Mouse (Mus musculus): ENCODE results near the gene Cadps2. TPM values are rescaled to one million over a fixed set of nuclear protein-coding genes. Genes with fewer than 3 reads are reported as not detected.
A peak's percentile ranks its signal among the peaks of the same experiment; 100 is the strongest.

The Cadps2 gene
- polyA plus RNA-seq, 1 experiment from 2014 or later = 6.6 TPM

DNA sequence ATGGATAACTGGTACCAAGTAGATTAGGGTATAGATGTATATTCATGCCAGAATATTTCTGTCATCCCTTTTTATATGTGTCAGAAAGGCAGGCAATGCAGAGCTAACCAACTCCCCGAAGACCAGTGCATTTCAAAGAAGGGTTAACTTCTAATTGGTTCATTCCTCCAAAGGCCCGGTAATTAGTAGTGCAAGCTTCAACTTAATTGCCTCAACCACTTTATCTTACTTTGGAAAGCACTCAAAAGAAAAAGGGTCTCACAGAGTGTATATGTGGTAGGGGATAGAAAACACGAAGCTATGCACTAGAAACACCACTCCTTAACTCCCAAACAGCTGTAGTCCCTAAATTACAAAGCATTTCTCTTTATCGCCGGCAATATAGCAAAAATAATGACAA lies 90.4 kb downstream of the Cadps2 start:
- H3K4me2 ChIP-seq = no peak overlapping the region
- H3K4me3 ChIP-seq (replicated peaks) = no peak overlapping the region
- no peaks in the 10 kb centered on the region for H3K4me1 ChIP-seq
- no peak for ATAC-seq (replicated peaks; ENCODE audit: low FRiP score)
- H3K27ac ChIP-seq = no peak overlapping the region
- 79% methylated on average over 5 of the region's 5 CpGs for WGBS
- H3K36me3 ChIP-seq = no peaks in the 10 kb centered on the region
- no peak overlapping the region for H3K9ac ChIP-seq
- H3K27me3 ChIP-seq = no peaks in the 10 kb centered on the region
- no peaks in the 10 kb centered on the region for H3K9me3 ChIP-seq (replicated peaks)

GRCm38 (mm10) chr6:23740010-23740409 lies 99.2 kb downstream of the Cadps2 start:
- H3K27me3 ChIP-seq = no peaks in the 10 kb centered on the region
- H3K4me3 ChIP-seq (replicated peaks) = no peak overlapping the region
- WGBS = 84% methylated on average over 5 of the region's 5 CpGs

DNA sequence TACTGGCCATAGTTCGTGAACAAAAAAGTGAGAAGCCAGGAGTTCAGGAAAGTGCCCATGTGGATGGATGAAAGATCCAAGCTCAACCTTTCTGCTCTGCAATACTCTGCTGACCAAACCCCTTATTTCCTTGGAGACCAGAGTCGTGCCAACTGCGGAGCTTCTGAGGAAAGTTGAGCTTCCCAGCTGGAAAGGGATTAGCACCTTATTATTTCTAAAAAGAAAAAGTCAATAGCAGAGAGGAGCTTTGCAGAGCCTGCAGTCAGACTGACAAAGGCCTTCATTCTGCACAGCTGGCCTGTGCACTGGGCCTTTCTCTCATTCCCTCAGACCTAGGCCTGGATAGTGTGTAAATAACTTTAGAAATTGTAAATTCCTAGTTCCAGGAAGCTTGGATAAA lies 106.5 kb downstream of the Cadps2 start:
- ATAC-seq (replicated peaks; ENCODE audit: low FRiP score) = no peak
- Histone ChIP-seq H3K27me3 (no peaks in the 10 kb centered on the region), H3K9me3 (replicated peaks) (no peaks in the 10 kb centered on the region), H3K4me1 (no peaks in the 10 kb centered on the region), H3K4me3 (replicated peaks) (no peak overlapping the region), H3K27ac (no peak overlapping the region), H3K4me2 (no peak overlapping the region), H3K9ac (no peak overlapping the region), H3K36me3 (no peaks in the 10 kb centered on the region)
- WGBS = 52% methylated on average over 3 of the region's 3 CpGs

More at GRCm38 (mm10) chr6:23740010-23740409, 99.2 kb downstream of the Cadps2 start:
- no peaks in the 10 kb centered on the region for H3K36me3 ChIP-seq
- H3K9me3 ChIP-seq (replicated peaks) = no peaks in the 10 kb centered on the region
- H3K4me1 ChIP-seq = no peaks in the 10 kb centered on the region
- H3K27ac ChIP-seq = no peak overlapping the region
- no peak for ATAC-seq (replicated peaks; ENCODE audit: low FRiP score)
- H3K4me2 ChIP-seq = no peak overlapping the region
- H3K9ac ChIP-seq = no peak overlapping the region

- WGBS = 70% methylated on average over 3 of the region's 3 CpGs
- H3K36me3 ChIP-seq = no peaks in the 10 kb centered on the region
- no peak overlapping the region for H3K27ac ChIP-seq
- H3K4me1 ChIP-seq = no peaks in the 10 kb centered on the region
- no peaks in the 10 kb centered on the region for H3K27me3 ChIP-seq
- no peak overlapping the region for H3K4me3 ChIP-seq (replicated peaks)
- no peak overlapping the region for H3K4me2 ChIP-seq
- no peaks in the 10 kb centered on the region for H3K9me3 ChIP-seq (replicated peaks)
- peak; percentile 83 for ATAC-seq (replicated peaks; ENCODE audit: low FRiP score)
- H3K9ac ChIP-seq = no peak overlapping the region
These were observed 110.6 kb downstream of the Cadps2 start for GRCm38 (mm10) chr6:23728620-23729019.

DNA sequence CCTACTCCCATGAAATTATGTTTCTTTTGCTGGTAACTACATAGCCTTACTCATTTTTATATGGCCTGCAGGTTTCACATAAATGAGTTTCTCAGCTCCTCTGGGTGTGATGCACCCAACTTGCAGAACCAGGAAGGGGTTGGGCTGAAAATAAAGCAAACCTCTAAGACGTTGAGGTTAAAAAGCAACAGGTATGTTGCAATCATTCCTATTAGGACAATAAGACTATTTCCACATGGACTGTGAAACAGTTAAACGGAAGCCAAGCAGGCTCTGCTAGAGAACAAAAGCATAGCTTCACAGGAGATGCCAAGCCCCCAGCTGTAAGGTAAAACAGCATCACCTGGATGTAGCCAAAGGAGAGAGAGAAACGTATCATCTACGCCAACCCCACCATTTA lies 115.5 kb downstream of the Cadps2 start:
- H3K9me3 ChIP-seq (replicated peaks) = no peaks in the 10 kb centered on the region
- no peak overlapping the region for H3K4me3 ChIP-seq (replicated peaks)
- no peak overlapping the region for H3K27ac ChIP-seq
- no peaks in the 10 kb centered on the region for H3K4me1 ChIP-seq
- H3K9ac ChIP-seq = no peak overlapping the region
- WGBS = 87% methylated on average over 4 of the region's 4 CpGs
- H3K27me3 ChIP-seq = no peaks in the 10 kb centered on the region
- H3K36me3 ChIP-seq = no peaks in the 10 kb centered on the region
- no peak overlapping the region for H3K4me2 ChIP-seq
- no peak for ATAC-seq (replicated peaks; ENCODE audit: low FRiP score)

GRCm38 (mm10) chr6:23720401-23720800 lies 118.8 kb downstream of the Cadps2 start:
- Histone ChIP-seq H3K9ac (no peak overlapping the region), H3K36me3 (no peaks in the 10 kb centered on the region), H3K27ac (no peak overlapping the region), H3K9me3 (replicated peaks) (no peaks in the 10 kb centered on the region), H3K4me2 (no peak overlapping the region), H3K4me3 (replicated peaks) (no peak overlapping the region), H3K27me3 (no peaks in the 10 kb centered on the region), H3K4me1 (no peaks in the 10 kb centered on the region)
- ATAC-seq (replicated peaks; ENCODE audit: low FRiP score) = no peak
- 88% methylated on average over 2 of the region's 2 CpGs for WGBS

- no peak overlapping the region for H3K4me2 ChIP-seq
- H3K27me3 ChIP-seq = no peaks in the 10 kb centered on the region
- no peak overlapping the region for H3K27ac ChIP-seq
- no peaks in the 10 kb centered on the region for H3K36me3 ChIP-seq
- H3K9me3 ChIP-seq (replicated peaks) = no peaks in the 10 kb centered on the region
- ATAC-seq (replicated peaks; ENCODE audit: low FRiP score) = no peak
- no peaks in the 10 kb centered on the region for H3K4me1 ChIP-seq
- WGBS = 75% methylated on average over 3 of the region's 3 CpGs
- no peak overlapping the region for H3K9ac ChIP-seq
- no peak overlapping the region for H3K4me3 ChIP-seq (replicated peaks)
These were observed 131.7 kb downstream of the Cadps2 start for GRCm38 (mm10) chr6:23707506-23707905.

GRCm38 (mm10) chr6:23700879-23701278 lies 138.3 kb downstream of the Cadps2 start:
- whole genome bisulfite sequencing = 76% methylated on average over 3 of the region's 3 CpGs

GRCm38 (mm10) chr6:23678172-23678571 lies 161.0 kb downstream of the Cadps2 start:
- H3K4me3 ChIP-seq (replicated peaks) = no peak overlapping the region
- no peak overlapping the region for H3K27ac ChIP-seq
- WGBS = 84% methylated on average over 1 of the region's 1 CpGs
- H3K27me3 ChIP-seq = no peaks in the 10 kb centered on the region
- H3K4me2 ChIP-seq = no peak overlapping the region
- ATAC-seq (replicated peaks; ENCODE audit: low FRiP score) = no peak
- no peaks in the 10 kb centered on the region for H3K36me3 ChIP-seq
- no peaks in the 10 kb centered on the region for H3K4me1 ChIP-seq
- no peaks in the 10 kb centered on the region for H3K9me3 ChIP-seq (replicated peaks)
- H3K9ac ChIP-seq = no peak overlapping the region

More at GRCm38 (mm10) chr6:23700879-23701278, 138.3 kb downstream of the Cadps2 start:
- H3K27me3 ChIP-seq = no peaks in the 10 kb centered on the region
- no peaks in the 10 kb centered on the region for H3K4me1 ChIP-seq
- no peak overlapping the region for H3K4me2 ChIP-seq
- H3K27ac ChIP-seq = no peak overlapping the region
- no peak for ATAC-seq (replicated peaks; ENCODE audit: low FRiP score)
- no peaks in the 10 kb centered on the region for H3K9me3 ChIP-seq (replicated peaks)
- no peak overlapping the region for H3K9ac ChIP-seq
- no peaks in the 10 kb centered on the region for H3K36me3 ChIP-seq
- no peak overlapping the region for H3K4me3 ChIP-seq (replicated peaks)

DNA sequence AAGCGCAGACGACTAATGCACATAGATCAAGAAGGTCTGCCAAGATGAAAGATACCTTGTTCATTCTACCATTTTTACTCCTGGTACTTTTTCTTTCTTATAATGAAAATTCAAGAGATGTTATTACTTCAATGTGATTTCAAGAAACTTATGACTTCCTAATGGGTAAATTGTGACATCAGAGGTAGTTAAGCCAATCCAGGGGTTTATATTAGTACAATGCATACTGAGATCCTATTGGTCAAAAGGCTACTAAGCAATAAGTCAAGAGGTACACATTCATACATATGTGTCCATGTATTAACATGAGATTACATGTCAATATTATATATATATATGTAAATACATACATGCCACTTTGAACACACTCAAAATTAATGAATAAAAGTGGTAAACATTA lies 184.2 kb downstream of the Cadps2 start, which contains the start of gene Rnf148:
Rnf148 (minus strand) TSS at position 101 of the 400 bp plus-strand sequence.
- Histone ChIP-seq H3K4me2 (no peak within 1 kb of the TSS), H3K27me3 (no peaks in the 10 kb centered on the region), H3K4me1 (no peaks in the 10 kb centered on the region), H3K4me3 (replicated peaks) (no peak within 1 kb of the TSS), H3K27ac (no peak within 1 kb of the TSS), H3K9ac (no peak within 1 kb of the TSS), H3K36me3 (no peaks in the 10 kb centered on the region), H3K9me3 (replicated peaks) (no peaks in the 10 kb centered on the region)
- WGBS = 89% methylated on average over 2 of the region's 2 CpGs
- no peak for ATAC-seq (replicated peaks; ENCODE audit: low FRiP score)

DNA sequence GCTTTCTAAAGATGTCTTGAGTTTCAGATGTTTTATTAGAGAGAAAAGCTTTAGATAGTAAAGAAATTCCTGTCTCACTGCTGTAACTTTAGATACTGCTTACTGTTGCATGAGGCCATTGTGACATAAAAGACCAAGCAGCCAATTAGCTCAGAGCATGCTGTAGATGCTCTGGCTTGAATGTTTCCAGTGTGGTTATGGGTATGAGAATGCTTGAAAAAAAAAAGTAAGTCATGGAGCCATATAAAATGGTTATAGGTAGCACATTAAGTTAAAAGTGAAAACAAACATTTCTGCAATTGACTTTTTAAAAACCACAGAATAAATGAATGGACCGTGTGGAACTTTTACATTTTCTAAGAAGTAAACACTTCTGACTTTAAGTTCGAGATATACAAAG lies 189.0 kb downstream of the Cadps2 start, which contains the start of gene Rnf133:
Rnf133 (minus strand) TSS at position 101 of the 400 bp plus-strand sequence.
- no peak within 1 kb of the TSS for H3K4me2 ChIP-seq
- ATAC-seq (replicated peaks; ENCODE audit: low FRiP score) = no peak
- no peak within 1 kb of the TSS for H3K4me3 ChIP-seq (replicated peaks)
- H3K9me3 ChIP-seq (replicated peaks) = no peaks in the 10 kb centered on the region
- WGBS = 80% methylated on average over 2 of the region's 2 CpGs
- H3K36me3 ChIP-seq = no peaks in the 10 kb centered on the region
- no peaks in the 10 kb centered on the region for H3K4me1 ChIP-seq
- no peak within 1 kb of the TSS for H3K27ac ChIP-seq
- H3K27me3 ChIP-seq = no peaks in the 10 kb centered on the region
- no peak within 1 kb of the TSS for H3K9ac ChIP-seq

- H3K27me3 ChIP-seq = no peaks in the 10 kb centered on the region
- H3K36me3 ChIP-seq = no peaks in the 10 kb centered on the region
- no peak overlapping the region for H3K9ac ChIP-seq
- H3K4me2 ChIP-seq = no peak overlapping the region
- no peaks in the 10 kb centered on the region for H3K4me1 ChIP-seq
- H3K27ac ChIP-seq = no peak overlapping the region
- 73% methylated on average over 8 of the region's 8 CpGs for WGBS
- no peak for ATAC-seq (replicated peaks; ENCODE audit: low FRiP score)
- no peaks in the 10 kb centered on the region for H3K9me3 ChIP-seq (replicated peaks)
- H3K4me3 ChIP-seq (replicated peaks) = no peak overlapping the region
These were observed 190.5 kb downstream of the Cadps2 start for GRCm38 (mm10) chr6:23648732-23649131.

GRCm38 (mm10) chr6:23647627-23648247 lies 191.5 kb downstream of the Cadps2 start:
- no peak for ATAC-seq (replicated peaks; ENCODE audit: low FRiP score)
- H3K4me1 ChIP-seq = no peaks in the 10 kb centered on the region
- no peak overlapping the region for H3K4me2 ChIP-seq
- H3K9me3 ChIP-seq (replicated peaks) = no peaks in the 10 kb centered on the region
- 64% methylated on average over 7 of the region's 7 CpGs for WGBS
- no peaks in the 10 kb centered on the region for H3K36me3 ChIP-seq
- H3K27ac ChIP-seq = no peak overlapping the region
- H3K27me3 ChIP-seq = no peaks in the 10 kb centered on the region
- no peak overlapping the region for H3K4me3 ChIP-seq (replicated peaks)
- H3K9ac ChIP-seq = no peak overlapping the region

Data from kidney, embryonic 15.5 days (tissue).